Mouse (Mus musculus): ENCODE data around the gene Supt4a.

DNA sequence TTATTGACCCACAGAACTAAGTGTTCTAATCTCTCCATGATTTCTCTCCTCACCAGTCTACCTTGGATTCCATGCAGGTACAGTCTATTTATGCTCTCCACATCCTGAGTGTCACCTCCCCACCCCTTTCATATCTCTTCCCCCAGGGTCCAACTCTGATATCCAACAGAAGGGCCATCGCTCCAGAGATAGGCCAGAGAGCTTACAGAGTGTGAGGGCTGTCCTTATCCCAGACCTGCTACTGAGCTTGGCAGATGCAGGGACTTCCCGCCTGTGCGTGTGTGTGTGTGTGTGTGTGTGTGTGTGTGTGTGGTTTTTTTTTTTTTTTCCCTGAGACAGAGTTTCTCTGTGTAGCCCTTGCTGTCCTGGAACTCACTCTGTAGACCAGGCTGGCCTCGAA lies 31.4 kb downstream of the Supt4a start:
- no peak for TF ChIP-seq POLR2A (IDR thresholded peaks at IDR 0.05; ENCODE audit: low read depth, low read length)
- no peak for TF ChIP-seq CTCF (IDR thresholded peaks at IDR 0.05; ENCODE audit: borderline replicate concordance, insufficient read depth, low read length)
